Mouse (Mus musculus) cerebellum, adult 2 months (tissue): ENCODE data around the gene Dcaf5.

Experiments
- CTCF ChIP-seq: fragments of 200-500 bp; IDR thresholded peaks from 2 replicates; pipeline ENCODE4 v1.5.1; 2011; ENCODE audit warnings: low read depth, mild to moderate bottlenecking, control low read depth, low read length, moderate library complexity, borderline replicate concordance; ENCODE audit not compliant: insufficient read depth
- POLR2A ChIP-seq: fragments of 200-500 bp; IDR thresholded peaks from 2 replicates; pipeline ENCODE4 v1.6.1; 2011; ENCODE audit warnings: low read length, control low read depth, borderline replicate concordance; ENCODE audit not compliant: insufficient read depth

DNA sequence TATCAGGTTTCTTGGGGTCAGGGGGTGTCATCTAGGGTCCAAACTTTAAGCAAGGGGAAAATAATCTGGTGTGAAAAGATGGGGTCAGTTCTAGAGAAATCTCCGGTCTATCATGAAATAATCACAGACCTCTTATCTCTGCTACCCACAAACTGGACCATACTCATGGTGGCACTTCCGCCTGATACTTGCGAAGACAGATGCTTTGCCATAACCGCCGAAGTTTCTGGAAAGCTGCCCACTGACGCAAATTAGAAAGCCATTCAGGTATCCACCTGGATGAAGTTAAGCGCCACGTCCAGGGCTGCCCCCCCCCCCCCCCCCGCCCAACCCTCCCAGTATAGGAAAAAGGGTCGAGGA is 1.8 kb downstream of the Dcaf5 start:
- TF ChIP-seq CTCF (no peak), POLR2A (no peak)
